Mouse (Mus musculus) forebrain, embryonic 16.5 days (tissue): ENCODE data around the gene Ssbp2. TPM values are rescaled to one million over a fixed set of nuclear protein-coding genes. Genes with fewer than 3 reads are reported as not detected.

Source experiments
- ATAC-seq: fragments of 200-750 bp; cut with Nextera tagmentation; 2 replicates; pipeline ENCODE4 v1.8.0; 2017; ENCODE audit warnings: mild to moderate bottlenecking, moderate library complexity
- H3K27ac ChIP-seq: fragments of 300-500 bp; sonication (generic); 2 replicates; pipeline ENCODE4 v1.5.1; 2014; ENCODE audit warnings: low read length, control low read depth
- H3K27me3 ChIP-seq: fragments of 300-500 bp; sonication (generic); replicated peaks from 2 replicates; pipeline ENCODE4 v1.6.1; 2014; ENCODE audit warnings: low read length; ENCODE audit not compliant: control insufficient read depth, insufficient read depth
- H3K36me3 ChIP-seq: fragments of 300-500 bp; sonication (generic); 2 replicates; pipeline ENCODE4 v1.6.1; 2014; ENCODE audit not compliant: control insufficient read depth, insufficient read depth
- H3K4me1 ChIP-seq: fragments of 300-500 bp; sonication (generic); replicated peaks from 2 replicates; pipeline ENCODE4 v1.6.1; 2014; ENCODE audit warnings: low read length; ENCODE audit not compliant: control insufficient read depth, insufficient read depth
- H3K4me2 ChIP-seq: fragments of 300-500 bp; sonication (generic); 2 replicates; pipeline ENCODE4 v1.6.1; 2014; ENCODE audit warnings: mild to moderate bottlenecking, low read length, control low read depth
- H3K4me3 ChIP-seq: fragments of 300-500 bp; sonication (generic); replicated peaks from 2 replicates; pipeline ENCODE4 v1.5.1; 2014; ENCODE audit warnings: mild to moderate bottlenecking, low read length, control low read depth
- H3K9ac ChIP-seq: fragments of 300-500 bp; sonication (generic); replicated peaks from 2 replicates; pipeline ENCODE4 v1.6.1; 2014; ENCODE audit warnings: low read depth, low read length, control low read depth
- H3K9me3 ChIP-seq: fragments of 300-500 bp; sonication (generic); 2 replicates; pipeline ENCODE4 v1.6.1; 2016; ENCODE audit warnings: low read length; ENCODE audit not compliant: control insufficient read depth
- WGBS: fragments of 180-500 bp; shearing (Covaris S2); extraction: QIAGEN DNeasy Blood & Tissue Kit; methylation state at CpG from one replicate; pipeline ENCODE4 v1.1.7; 2014; 5-methylcytosine and 5-hydroxymethylcytosine counted together
- polyA plus RNA-seq: library from polyadenylated mRNA; unstranded; fragments of >200 nt; fragmentation: Nextera tagmentation; extraction: Ambion mirVana; gene quantifications from 2 replicates; pipeline ENCODE4 v1.2.1, GENCODE M21; 2015

The Ssbp2 gene
- polyA plus RNA-seq, 1 experiment from 2014 or later = 412 TPM

- no peak overlapping the region for H3K9ac ChIP-seq
- H3K4me1 ChIP-seq = no peaks in the 10 kb centered on the region
- H3K4me2 ChIP-seq = no peak overlapping the region
- H3K4me3 ChIP-seq = no peak overlapping the region
- no peak overlapping the region for H3K27ac ChIP-seq
- no peaks in the 10 kb centered on the region for H3K27me3 ChIP-seq
- no peaks in the 10 kb centered on the region for H3K36me3 ChIP-seq
- H3K9me3 ChIP-seq = no peaks in the 10 kb centered on the region
- no peak for ATAC-seq
- WGBS = 70% methylated on average over 5 of the region's 5 CpGs
Measured at GRCm38 (mm10) chr13:91661068-91661795, 201.1 kb downstream of the Ssbp2 start.

DNA sequence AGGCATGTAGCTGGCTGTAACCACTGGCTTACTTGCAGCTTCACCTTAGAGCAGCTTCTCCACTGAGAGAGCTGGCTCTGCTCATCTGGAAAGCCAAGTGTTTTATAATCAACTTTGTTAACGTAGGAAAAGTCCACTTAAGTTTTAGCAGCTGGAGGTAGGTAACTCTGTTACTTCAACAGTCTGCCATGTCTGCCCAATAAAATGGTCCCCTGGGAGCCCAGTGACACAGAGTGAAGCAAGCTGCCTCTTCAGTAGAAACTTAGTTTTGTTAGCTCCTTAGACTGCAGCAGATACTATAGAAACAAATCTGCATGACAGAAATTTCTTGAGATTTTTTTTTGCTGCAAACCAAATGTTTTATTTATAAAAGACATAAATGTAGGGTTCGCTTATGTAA, 202.7 kb downstream of the Ssbp2 start:
- H3K9me3 ChIP-seq = no peaks in the 10 kb centered on the region
- H3K4me3 ChIP-seq = no peak overlapping the region
- H3K27me3 ChIP-seq = no peaks in the 10 kb centered on the region
- no peak overlapping the region for H3K4me2 ChIP-seq
- ATAC-seq = no peak
- H3K9ac ChIP-seq = no peak overlapping the region
- no peak overlapping the region for H3K27ac ChIP-seq
- no peaks in the 10 kb centered on the region for H3K4me1 ChIP-seq
- 80% methylated on average over 2 of the region's 2 CpGs for WGBS
- no peaks in the 10 kb centered on the region for H3K36me3 ChIP-seq

DNA sequence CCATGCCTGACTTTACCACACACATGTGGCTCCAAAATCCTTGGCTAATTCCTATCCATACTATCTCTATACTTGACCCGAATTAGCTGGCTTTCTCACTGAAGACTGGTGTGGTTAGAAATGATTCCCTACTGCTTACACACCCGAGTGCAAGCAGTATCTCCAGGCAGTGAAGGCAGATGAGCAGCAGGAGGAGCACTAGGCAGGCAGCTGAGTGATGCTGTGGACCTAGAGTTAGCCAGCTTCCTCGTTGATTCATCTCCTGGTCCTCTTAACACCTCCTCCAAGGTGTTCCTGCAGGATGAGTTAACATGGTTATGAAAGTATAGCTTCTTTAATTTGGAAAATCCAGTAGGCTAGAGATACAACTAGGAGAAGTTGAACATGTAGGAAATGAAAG, 213.2 kb downstream of the Ssbp2 start:
- no peak for ATAC-seq
- H3K4me3 ChIP-seq = no peak overlapping the region
- 83% methylated on average over 3 of the region's 3 CpGs for WGBS
- H3K27ac ChIP-seq = no peak overlapping the region
- no peak overlapping the region for H3K4me2 ChIP-seq
- peaks cover 9% of the 10 kb centered on the region for H3K36me3 ChIP-seq
- no peak overlapping the region for H3K9ac ChIP-seq
- H3K9me3 ChIP-seq = no peaks in the 10 kb centered on the region
- no peaks in the 10 kb centered on the region for H3K4me1 ChIP-seq
- H3K27me3 ChIP-seq = no peaks in the 10 kb centered on the region

GRCm38 (mm10) chr13:91680764-91681437, 220.8 kb downstream of the Ssbp2 start:
- ATAC-seq = no peak
- H3K4me3 ChIP-seq = no peak overlapping the region
- WGBS = 93% methylated on average over 8 of the region's 8 CpGs

GRCm38 (mm10) chr13:91681474-91681873, 221.4 kb downstream of the Ssbp2 start:
- H3K9me3 ChIP-seq = no peaks in the 10 kb centered on the region
- WGBS = 93% methylated on average over 3 of the region's 3 CpGs
- no peaks in the 10 kb centered on the region for H3K4me1 ChIP-seq
- no peak overlapping the region for H3K27ac ChIP-seq
- H3K36me3 ChIP-seq = peaks cover 4% of the 10 kb centered on the region; the same call in 1 of the 2 replicates
- no peak overlapping the region for H3K4me3 ChIP-seq
- no peak overlapping the region for H3K9ac ChIP-seq
- no peak for ATAC-seq
- no peak overlapping the region for H3K4me2 ChIP-seq
- H3K27me3 ChIP-seq = no peaks in the 10 kb centered on the region

More at GRCm38 (mm10) chr13:91680764-91681437, 220.8 kb downstream of the Ssbp2 start:
- no peak overlapping the region for H3K9ac ChIP-seq
- H3K4me2 ChIP-seq = no peak overlapping the region
- no peaks in the 10 kb centered on the region for H3K4me1 ChIP-seq
- H3K27ac ChIP-seq = no peak overlapping the region
- 0 out of 2 replicates have a peak, but pooled peaks cover 2% of the 10 kb centered on the region for H3K36me3 ChIP-seq
- no peaks in the 10 kb centered on the region for H3K27me3 ChIP-seq
- H3K9me3 ChIP-seq = no peaks in the 10 kb centered on the region

GRCm38 (mm10) chr13:91690118-91690517, 230.0 kb downstream of the Ssbp2 start:
- Histone ChIP-seq H3K27me3 (no peaks in the 10 kb centered on the region), H3K4me3 (no peak overlapping the region), H3K9ac (no peak overlapping the region), H3K36me3 (peaks cover 10% of the 10 kb centered on the region; the same call in 1 of the 2 replicates), H3K9me3 (no peaks in the 10 kb centered on the region), H3K4me1 (no peaks in the 10 kb centered on the region), H3K27ac (no peak overlapping the region), H3K4me2 (no peak overlapping the region)
- 93% methylated on average over 5 of the region's 5 CpGs for WGBS
- ATAC-seq = no peak

DNA sequence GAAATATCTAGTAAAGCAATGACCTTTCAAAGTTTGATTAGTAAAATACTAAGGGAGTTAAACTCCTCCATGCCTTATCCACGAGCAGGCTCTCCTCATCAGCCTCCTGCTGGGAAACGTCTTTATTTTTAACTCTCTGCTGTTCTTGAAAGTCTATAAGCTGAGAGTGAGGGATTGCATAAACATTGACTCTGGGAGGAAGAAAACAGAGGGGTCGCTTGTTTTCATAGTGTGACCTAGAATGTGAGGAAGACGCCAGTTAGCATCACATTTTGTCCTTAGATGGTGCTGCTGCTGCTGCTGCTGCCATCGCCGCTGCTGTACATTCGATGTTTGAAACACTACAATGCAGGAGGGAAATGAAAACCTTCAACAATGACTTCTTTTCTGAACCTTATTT, 233.5 kb downstream of the Ssbp2 start:
- 58% methylated on average over 7 of the region's 7 CpGs for WGBS
- no peaks in the 10 kb centered on the region for H3K4me1 ChIP-seq
- H3K27me3 ChIP-seq = no peaks in the 10 kb centered on the region
- H3K27ac ChIP-seq = no peak overlapping the region
- no peak overlapping the region for H3K4me2 ChIP-seq
- H3K4me3 ChIP-seq = no peak overlapping the region
- no peak for ATAC-seq
- no peak overlapping the region for H3K9ac ChIP-seq
- H3K36me3 ChIP-seq = peaks cover 3% of the 10 kb centered on the region; the same call in 1 of the 2 replicates
- H3K9me3 ChIP-seq = no peaks in the 10 kb centered on the region

DNA sequence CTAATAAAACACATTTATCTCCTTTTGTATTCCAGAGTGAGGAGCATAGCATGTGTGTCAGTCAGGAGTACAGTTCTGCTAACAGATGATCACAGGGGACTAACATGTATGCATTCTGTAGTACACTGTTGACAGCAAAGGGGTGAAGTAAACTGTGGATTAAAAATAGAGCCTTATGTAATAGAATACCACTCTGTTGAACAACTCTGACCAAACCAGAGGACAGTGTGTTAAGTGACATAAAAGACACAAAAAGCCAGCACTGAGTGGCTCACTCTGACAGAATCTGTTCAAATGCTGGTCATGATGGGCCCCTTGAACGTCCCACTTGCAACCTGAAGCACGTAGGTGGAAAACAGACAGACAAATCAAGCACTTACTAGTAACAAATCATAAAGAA, 235.3 kb downstream of the Ssbp2 start:
- Histone ChIP-seq H3K9me3 (no peaks in the 10 kb centered on the region), H3K36me3 (no peaks in the 10 kb centered on the region), H3K27ac (no peak overlapping the region), H3K4me1 (no peaks in the 10 kb centered on the region), H3K9ac (no peak overlapping the region), H3K27me3 (no peaks in the 10 kb centered on the region), H3K4me2 (no peak overlapping the region), H3K4me3 (no peak overlapping the region)
- ATAC-seq = no peak
- WGBS = 82% methylated on average over 2 of the region's 2 CpGs

DNA sequence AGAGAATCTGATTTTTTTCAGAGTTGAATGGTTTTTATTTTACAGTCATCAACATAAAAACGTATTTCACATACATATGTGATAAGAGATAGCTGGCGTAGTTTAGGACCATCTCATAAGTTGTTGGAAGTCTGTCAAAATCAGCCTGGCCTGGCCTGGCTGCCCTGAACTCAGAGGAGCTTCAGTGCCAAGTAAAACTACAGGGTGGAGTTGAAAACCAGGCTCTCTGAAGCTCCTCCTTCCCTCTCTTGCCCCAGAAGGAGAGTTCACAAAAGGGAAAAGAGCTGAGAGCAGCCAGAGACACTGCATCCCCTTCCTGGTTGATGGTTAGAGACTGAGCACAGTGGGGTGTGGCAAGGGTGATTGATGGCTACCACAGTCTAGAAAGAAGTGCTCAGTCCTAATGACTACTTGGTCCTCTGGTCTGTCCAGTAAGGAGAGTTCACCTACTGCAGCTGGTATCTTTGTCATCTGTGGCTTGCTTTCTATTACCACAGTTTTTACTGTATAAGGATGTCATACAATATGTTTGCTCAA, 236.1 kb downstream of the Ssbp2 start:
- H3K4me2 ChIP-seq = no peak overlapping the region
- H3K9me3 ChIP-seq = no peaks in the 10 kb centered on the region
- H3K4me3 ChIP-seq = no peak overlapping the region
- peak; percentile 29 for ATAC-seq
- H3K27ac ChIP-seq = no peak overlapping the region
- H3K9ac ChIP-seq = no peak overlapping the region
- no peaks in the 10 kb centered on the region for H3K27me3 ChIP-seq
- H3K36me3 ChIP-seq = no peaks in the 10 kb centered on the region
- WGBS = 87% methylated on average over 2 of the region's 2 CpGs
- no peaks in the 10 kb centered on the region for H3K4me1 ChIP-seq
